Mouse (Mus musculus) limb, embryonic 15.5 days (tissue): ENCODE results near the gene Gal. TPM values are rescaled to one million over a fixed set of nuclear protein-coding genes. Genes with fewer than 3 reads are reported as not detected.

Source experiments
- ATAC-seq: fragments of 200-750 bp; cut with Nextera tagmentation; 2 replicates; pipeline ENCODE4 v1.8.0; 2017; ENCODE audit warnings: low read depth, moderate TSS enrichment; ENCODE audit not compliant: insufficient number of reproducible peaks, low FRiP score, low TSS enrichment
- H3K27ac ChIP-seq: fragments of 300-500 bp; sonication (generic); 2 replicates; pipeline ENCODE4 v1.5.1; 2015; ENCODE audit warnings: moderate library complexity, mild to moderate bottlenecking, inconsistent platforms
- H3K27me3 ChIP-seq: fragments of 300-500 bp; sonication (generic); 2 replicates; pipeline ENCODE4 v1.6.1; 2015; ENCODE audit warnings: inconsistent platforms
- H3K36me3 ChIP-seq: fragments of 300-500 bp; sonication (generic); 2 replicates; pipeline ENCODE4 v1.6.1; 2015; ENCODE audit warnings: inconsistent platforms
- H3K4me1 ChIP-seq: fragments of 300-500 bp; sonication (generic); 2 replicates; pipeline ENCODE4 v1.6.1; 2015; ENCODE audit warnings: inconsistent platforms
- H3K4me2 ChIP-seq: fragments of 300-500 bp; sonication (generic); 2 replicates; pipeline ENCODE4 v1.6.1; 2015; ENCODE audit warnings: mild to moderate bottlenecking, inconsistent platforms
- H3K4me3 ChIP-seq: fragments of 300-500 bp; sonication (generic); 2 replicates; pipeline ENCODE4 v1.5.1; 2015; ENCODE audit warnings: mild to moderate bottlenecking, inconsistent platforms
- H3K9ac ChIP-seq: fragments of 300-500 bp; sonication (generic); 2 replicates; pipeline ENCODE4 v1.6.1; 2015; ENCODE audit warnings: inconsistent platforms
- H3K9me3 ChIP-seq: fragments of 300-500 bp; sonication (generic); 2 replicates; pipeline ENCODE4 v1.6.1; 2016; ENCODE audit warnings: inconsistent platforms
- WGBS: fragments of 180-500 bp; shearing (Covaris S2); methylation state at CpG from one replicate; pipeline ENCODE4 v1.1.7; 2015; 5-methylcytosine and 5-hydroxymethylcytosine counted together
- polyA plus RNA-seq: library from polyadenylated mRNA; unstranded; fragments of >200 nt; fragmentation: Nextera tagmentation; extraction: Ambion mirVana; gene quantifications from 2 replicates; pipeline ENCODE4 v1.2.1, GENCODE M21; 2015

Gene Gal
- polyA plus RNA-seq, 1 experiment from 2014 or later = 0.78 TPM

DNA sequence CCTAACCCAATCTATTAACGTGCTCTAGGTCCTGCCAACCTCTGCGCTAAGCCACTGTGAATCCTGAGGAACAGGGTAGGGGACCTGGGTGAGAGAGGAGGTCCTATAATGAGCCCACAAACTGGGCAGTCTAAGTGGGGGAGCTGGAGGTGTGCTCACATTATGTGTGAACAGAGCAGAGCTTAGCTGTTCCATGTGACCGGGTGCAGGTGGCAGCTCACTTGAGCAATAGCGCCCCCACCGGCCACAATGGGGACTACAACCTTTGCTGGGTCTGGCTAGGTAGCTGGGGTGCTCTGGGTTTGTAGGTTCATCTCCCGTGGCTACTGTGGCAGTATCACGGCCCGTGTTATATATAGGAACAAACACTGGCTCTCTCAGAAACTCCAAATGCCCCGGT, 22.5 kb upstream of the Gal start:
- WGBS = 56% methylated on average over 9 of the region's 9 CpGs
- Histone ChIP-seq H3K4me3 (no peak overlapping the region), H3K4me1 (no peaks in the 10 kb centered on the region), H3K27me3 (0 out of 2 replicates have a peak, but pooled peaks cover 4% of the 10 kb centered on the region), H3K36me3 (no peaks in the 10 kb centered on the region), H3K9me3 (no peaks in the 10 kb centered on the region), H3K27ac (no peak overlapping the region), H3K4me2 (no peak overlapping the region), H3K9ac (no peak overlapping the region)
- ATAC-seq = peak; percentile 44; the same call in 1 of the 2 replicates

DNA sequence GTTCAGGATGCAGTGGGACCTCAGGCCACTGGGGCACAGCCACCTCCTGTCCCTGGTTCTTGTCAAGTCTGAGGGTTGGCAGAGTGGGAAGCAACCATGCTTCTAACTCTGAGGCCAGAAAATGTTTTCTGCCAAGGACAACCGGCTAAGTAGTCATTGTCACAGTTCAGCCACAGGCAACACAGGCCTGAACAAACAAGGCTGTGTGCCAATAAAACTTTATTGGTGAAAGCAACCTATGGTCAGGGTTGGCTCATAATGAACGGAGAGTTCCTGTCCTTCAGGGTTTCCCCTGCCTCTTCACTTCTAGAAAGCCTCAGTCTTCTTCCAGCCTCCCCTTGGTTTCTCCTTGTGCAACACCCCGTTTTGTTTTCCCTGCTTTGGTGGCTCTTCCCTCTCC, 21.5 kb upstream of the Gal start:
- no peaks in the 10 kb centered on the region for H3K36me3 ChIP-seq
- H3K9ac ChIP-seq = no peak overlapping the region
- no peak overlapping the region for H3K4me2 ChIP-seq
- H3K4me3 ChIP-seq = no peak overlapping the region
- 0 out of 2 replicates have a peak, but pooled peaks cover 4% of the 10 kb centered on the region for H3K27me3 ChIP-seq
- no peak for ATAC-seq
- no peak overlapping the region for H3K27ac ChIP-seq
- no peaks in the 10 kb centered on the region for H3K4me1 ChIP-seq
- 63% methylated on average over 3 of the region's 3 CpGs for WGBS
- H3K9me3 ChIP-seq = no peaks in the 10 kb centered on the region

GRCm38 (mm10) chr19:3434641-3435040, 20.3 kb upstream of the Gal start:
- ATAC-seq = no peak
- 48% methylated on average over 4 of the region's 4 CpGs for WGBS
- Histone ChIP-seq H3K4me1 (no peaks in the 10 kb centered on the region), H3K36me3 (no peaks in the 10 kb centered on the region), H3K4me3 (no peak overlapping the region), H3K9me3 (no peaks in the 10 kb centered on the region), H3K27me3 (no peaks in the 10 kb centered on the region), H3K4me2 (no peak overlapping the region), H3K9ac (no peak overlapping the region), H3K27ac (no peak overlapping the region)

- H3K4me2 ChIP-seq = no peak overlapping the region
- H3K4me1 ChIP-seq = 0 out of 2 replicates have a peak, but pooled peaks cover 3% of the 10 kb centered on the region
- H3K4me3 ChIP-seq = no peak overlapping the region
- H3K27me3 ChIP-seq = no peaks in the 10 kb centered on the region
- no peak overlapping the region for H3K9ac ChIP-seq
- 38% methylated on average over 4 of the region's 4 CpGs for WGBS
- no peaks in the 10 kb centered on the region for H3K9me3 ChIP-seq
- no peaks in the 10 kb centered on the region for H3K36me3 ChIP-seq
- H3K27ac ChIP-seq = no peak overlapping the region
- no peak for ATAC-seq
Measured at GRCm38 (mm10) chr19:3434124-3434523, 19.8 kb upstream of the Gal start.

GRCm38 (mm10) chr19:3431969-3432368, 17.6 kb upstream of the Gal start:
- no peak overlapping the region for H3K9ac ChIP-seq
- ATAC-seq = no peak

DNA sequence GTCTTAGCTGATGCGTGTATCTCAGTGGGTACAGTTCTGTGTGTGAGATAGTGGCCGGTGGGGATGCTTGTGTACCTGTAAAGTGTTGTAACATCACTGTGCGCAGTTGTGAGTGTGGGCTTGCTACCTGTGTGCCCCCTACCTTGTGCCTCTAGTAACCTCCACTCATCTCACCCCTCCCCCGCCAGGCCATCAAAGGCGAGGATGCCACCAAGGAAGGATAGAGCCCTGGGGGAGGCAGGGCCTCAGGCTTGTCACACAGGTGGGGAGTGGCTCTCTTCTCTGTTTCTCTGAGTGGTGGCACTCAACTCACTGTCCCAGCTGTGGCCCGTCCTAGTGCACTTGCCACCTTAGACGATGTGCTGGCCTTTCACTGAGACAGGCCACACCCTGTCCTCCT, 16.7 kb upstream of the Gal start:
- WGBS = 60% methylated on average over 7 of the region's 7 CpGs
- no peak overlapping the region for H3K4me3 ChIP-seq
- no peak for ATAC-seq

More at GRCm38 (mm10) chr19:3431969-3432368, 17.6 kb upstream of the Gal start:
- Histone ChIP-seq H3K27ac (no peak overlapping the region), H3K27me3 (no peaks in the 10 kb centered on the region), H3K4me1 (0 out of 2 replicates have a peak, but pooled peaks cover 5% of the 10 kb centered on the region), H3K4me3 (no peak overlapping the region), H3K36me3 (no peaks in the 10 kb centered on the region), H3K9me3 (no peaks in the 10 kb centered on the region), H3K4me2 (no peak overlapping the region)
- 91% methylated on average over 2 of the region's 2 CpGs for WGBS

DNA sequence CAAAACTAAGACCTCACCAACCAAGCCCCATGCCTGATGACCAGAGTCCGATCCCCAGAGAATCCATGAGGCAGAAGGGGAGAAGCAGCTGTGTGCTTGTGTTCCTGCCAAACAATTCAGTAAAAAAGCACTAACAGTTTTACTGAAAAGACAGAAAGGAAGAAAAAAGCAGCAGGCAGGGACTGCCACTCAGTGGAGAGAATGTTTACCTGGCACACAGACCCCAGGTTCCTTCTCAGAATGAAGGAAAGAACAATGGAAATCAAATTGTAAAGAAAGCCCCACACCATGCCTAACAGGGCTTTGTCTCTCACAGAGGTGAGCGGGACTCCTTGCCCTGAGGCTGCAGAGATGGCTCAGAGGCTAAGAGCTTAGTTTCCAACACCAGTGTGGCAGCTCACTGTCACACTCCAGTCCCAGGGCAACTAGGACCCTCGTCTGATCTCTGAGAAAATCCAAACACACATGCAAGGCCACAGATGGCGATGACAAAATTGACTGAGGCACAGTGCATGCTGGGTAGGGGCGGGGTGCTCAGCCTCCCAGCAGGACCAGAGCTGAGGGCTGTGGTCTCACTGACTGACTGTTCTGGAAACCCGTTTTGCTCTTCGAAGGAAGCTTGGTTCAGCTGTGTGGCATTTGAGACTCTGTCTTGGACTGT, 14.9 kb upstream of the Gal start:
- Histone ChIP-seq H3K9ac (no peak overlapping the region), H3K4me2 (no peak overlapping the region), H3K4me3 (no peak overlapping the region), H3K27me3 (no peaks in the 10 kb centered on the region), H3K4me1 (0 out of 2 replicates have a peak, but pooled peaks cover 5% of the 10 kb centered on the region), H3K36me3 (no peaks in the 10 kb centered on the region), H3K27ac (no peak overlapping the region), H3K9me3 (no peaks in the 10 kb centered on the region)
- ATAC-seq = no peak
- WGBS = 52% methylated on average over 7 of the region's 7 CpGs

More for the DNA sequence above, 16.7 kb upstream of the Gal start:
- H3K4me2 ChIP-seq = no peak overlapping the region
- no peaks in the 10 kb centered on the region for H3K36me3 ChIP-seq
- H3K27ac ChIP-seq = no peak overlapping the region
- no peaks in the 10 kb centered on the region for H3K27me3 ChIP-seq
- no peaks in the 10 kb centered on the region for H3K9me3 ChIP-seq
- 0 out of 2 replicates have a peak, but pooled peaks cover 5% of the 10 kb centered on the region for H3K4me1 ChIP-seq
- H3K9ac ChIP-seq = no peak overlapping the region

GRCm38 (mm10) chr19:3428057-3428830, 13.9 kb upstream of the Gal start:
- 0 out of 2 replicates have a peak, but pooled peaks cover 5% of the 10 kb centered on the region for H3K4me1 ChIP-seq
- ATAC-seq = no peak
- 75% methylated on average over 15 of the region's 15 CpGs for WGBS
- no peak overlapping the region for H3K4me3 ChIP-seq
- H3K27ac ChIP-seq = no peak overlapping the region
- H3K36me3 ChIP-seq = no peaks in the 10 kb centered on the region
- H3K4me2 ChIP-seq = no peak overlapping the region
- H3K9me3 ChIP-seq = no peaks in the 10 kb centered on the region
- no peak overlapping the region for H3K9ac ChIP-seq
- no peaks in the 10 kb centered on the region for H3K27me3 ChIP-seq

- no peak overlapping the region for H3K4me2 ChIP-seq
- 35% methylated on average over 2 of the region's 2 CpGs for WGBS
- ATAC-seq = no peak
- no peak overlapping the region for H3K27ac ChIP-seq
- no peaks in the 10 kb centered on the region for H3K27me3 ChIP-seq
- 0 out of 2 replicates have a peak, but pooled peaks cover 3% of the 10 kb centered on the region for H3K4me1 ChIP-seq
- no peak overlapping the region for H3K4me3 ChIP-seq
- H3K9ac ChIP-seq = no peak overlapping the region
- no peaks in the 10 kb centered on the region for H3K9me3 ChIP-seq
- H3K36me3 ChIP-seq = no peaks in the 10 kb centered on the region
Measured at GRCm38 (mm10) chr19:3424214-3424613, 9.9 kb upstream of the Gal start.

DNA sequence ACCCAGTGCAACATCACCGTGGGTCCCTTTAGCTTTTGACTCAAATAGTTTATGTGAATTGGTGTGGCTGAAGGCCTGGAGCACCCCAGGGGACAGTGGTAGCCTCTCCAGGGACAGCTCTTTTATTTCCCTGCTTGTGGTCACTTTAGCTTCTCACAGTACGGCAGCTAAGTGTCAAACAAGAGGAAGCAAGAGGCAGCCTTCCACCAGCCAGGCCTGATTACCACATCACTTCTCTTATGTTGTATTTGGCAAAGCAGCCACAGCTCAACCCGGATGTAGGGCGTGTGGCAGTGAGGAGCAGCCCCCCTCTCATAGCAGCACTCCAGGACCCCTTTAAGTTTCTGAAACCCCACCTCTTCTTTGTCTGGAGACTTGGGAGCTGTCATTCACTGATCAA, 8.6 kb upstream of the Gal start:
- Histone ChIP-seq H3K9me3 (no peaks in the 10 kb centered on the region), H3K27ac (no peak overlapping the region), H3K4me1 (no peaks in the 10 kb centered on the region), H3K27me3 (no peaks in the 10 kb centered on the region), H3K4me3 (no peak overlapping the region), H3K9ac (no peak overlapping the region), H3K36me3 (no peaks in the 10 kb centered on the region), H3K4me2 (no peak overlapping the region)
- ATAC-seq = no peak
- WGBS = 38% methylated on average over 4 of the region's 4 CpGs

DNA sequence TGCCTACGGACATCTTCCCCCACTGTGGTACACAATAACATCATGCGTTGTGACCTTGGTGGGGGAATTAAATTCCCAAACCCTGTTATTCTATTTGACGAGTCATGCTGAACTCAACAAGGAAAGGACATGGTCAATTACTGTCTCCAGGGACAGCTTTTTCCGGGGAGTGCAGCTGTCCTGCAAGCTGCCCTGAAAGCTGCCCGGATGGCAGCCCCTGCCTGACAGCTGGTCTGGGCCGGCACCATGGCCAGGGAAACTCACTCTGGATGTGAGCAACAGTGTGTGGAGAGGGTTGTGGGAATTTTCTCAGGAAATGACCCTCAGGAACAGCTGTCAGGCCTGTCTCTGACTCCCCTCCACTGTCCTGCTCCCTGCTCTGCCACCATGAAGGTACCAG, 8.1 kb upstream of the Gal start:
- no peak overlapping the region for H3K4me2 ChIP-seq
- 64% methylated on average over 6 of the region's 6 CpGs for WGBS
- H3K4me1 ChIP-seq = no peaks in the 10 kb centered on the region
- H3K27ac ChIP-seq = no peak overlapping the region
- no peaks in the 10 kb centered on the region for H3K27me3 ChIP-seq
- no peaks in the 10 kb centered on the region for H3K36me3 ChIP-seq
- H3K9ac ChIP-seq = no peak overlapping the region
- ATAC-seq = no peak
- no peak overlapping the region for H3K4me3 ChIP-seq
- no peaks in the 10 kb centered on the region for H3K9me3 ChIP-seq

DNA sequence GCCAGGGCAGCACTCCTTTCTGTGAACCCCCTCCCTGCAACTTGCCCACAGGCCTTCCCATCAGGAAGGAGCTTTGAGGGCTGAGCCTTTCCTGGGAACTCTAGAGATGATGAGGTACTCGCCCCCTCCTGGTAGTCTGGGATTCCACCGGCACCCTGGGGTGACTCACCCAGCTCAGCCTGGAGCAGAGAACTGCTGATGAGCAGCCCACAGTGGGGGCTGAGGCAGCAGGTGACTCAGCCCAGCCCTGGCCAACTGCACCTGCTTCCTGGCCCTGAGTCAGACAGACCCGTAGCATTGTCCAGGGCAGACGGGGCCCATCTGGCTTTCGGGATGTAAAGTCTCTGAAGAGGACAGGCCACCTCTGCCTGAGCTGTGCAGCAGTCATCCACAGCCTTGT, 4.9 kb upstream of the Gal start:
- Histone ChIP-seq H3K9me3 (no peaks in the 10 kb centered on the region), H3K9ac (no peak overlapping the region), H3K36me3 (no peaks in the 10 kb centered on the region), H3K27ac (no peak overlapping the region), H3K27me3 (peaks cover 20% of the 10 kb centered on the region), H3K4me3 (no peak overlapping the region), H3K4me2 (no peak overlapping the region), H3K4me1 (peaks cover 5% of the 10 kb centered on the region)
- WGBS = 50% methylated on average over 5 of the region's 5 CpGs
- no peak for ATAC-seq
